Mouse (Mus musculus) gastrocnemius, adult 18-20 months (tissue): ENCODE data around the gene Gm49403. TPM values are rescaled to one million over a fixed set of nuclear protein-coding genes. Genes with fewer than 3 reads are reported as not detected.
"Not testable (repeated sequence)": the region's sequence is repeated elsewhere in the genome, so short reads cannot be mapped to it uniquely, and the experiment has no call there.

Experiments
- DNase-seq: peaks from one replicate; pipeline ENCODE4 v3.0.0; 2021; ENCODE audit warnings: low spot score
- total RNA-seq, 2 experiments: library from RNA; stranded (reverse); gene quantifications; 2 replicates each; pipeline ENCODE4 v1.2.3; 2021

Gene Gm49403
- total RNA-seq, 2 experiments from 2014 or later: not detected

DNA sequence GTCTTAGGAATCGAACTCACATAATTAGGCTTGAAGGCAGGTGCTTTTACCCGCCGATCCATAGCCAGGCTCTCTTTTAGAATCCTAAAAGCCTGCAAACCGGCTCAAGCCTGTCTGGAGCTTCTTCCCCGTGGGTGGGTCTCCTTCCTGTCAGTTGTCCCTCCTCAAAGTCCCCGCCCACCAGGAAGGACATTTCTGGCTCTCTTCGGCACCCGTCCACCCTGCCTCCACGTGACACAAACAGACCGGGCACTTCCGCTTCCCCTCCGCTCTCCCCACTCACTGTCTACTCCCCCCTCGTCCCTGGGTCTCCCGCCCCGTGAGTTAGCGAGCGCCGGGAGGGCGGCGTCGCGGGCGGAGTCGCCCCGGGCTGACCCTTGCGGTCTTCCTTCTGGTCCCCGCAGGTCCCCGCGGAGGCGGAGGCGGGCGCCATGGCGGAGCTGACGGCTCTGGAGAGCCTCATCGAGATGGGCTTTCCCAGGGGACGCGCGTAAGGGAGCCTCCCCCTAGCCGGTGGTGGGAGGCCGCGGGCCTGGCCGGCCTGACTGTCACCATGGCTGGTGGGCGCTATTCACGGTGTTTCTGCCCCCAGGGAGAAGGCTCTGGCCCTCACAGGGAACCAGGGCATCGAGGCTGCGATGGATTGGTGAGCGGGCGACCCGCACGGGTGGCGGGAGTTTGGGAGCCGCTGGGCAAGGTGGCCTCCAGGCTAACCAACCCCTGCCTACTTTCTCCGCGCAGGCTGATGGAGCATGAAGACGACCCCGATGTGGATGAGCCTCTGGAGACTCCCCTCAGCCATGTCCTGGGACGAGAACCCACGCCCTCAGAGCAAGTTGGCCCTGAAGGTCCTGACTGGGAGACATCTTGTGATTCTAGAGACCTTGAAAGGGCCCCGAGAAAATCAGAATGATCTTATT, 12.2 kb upstream of the Gm49403 start, which contains the start of gene Ubxn1:
Ubxn1 (plus strand) TSS at position 230 of the 920 bp plus-strand sequence.
- DNase-seq: peak; percentile 99

DNA sequence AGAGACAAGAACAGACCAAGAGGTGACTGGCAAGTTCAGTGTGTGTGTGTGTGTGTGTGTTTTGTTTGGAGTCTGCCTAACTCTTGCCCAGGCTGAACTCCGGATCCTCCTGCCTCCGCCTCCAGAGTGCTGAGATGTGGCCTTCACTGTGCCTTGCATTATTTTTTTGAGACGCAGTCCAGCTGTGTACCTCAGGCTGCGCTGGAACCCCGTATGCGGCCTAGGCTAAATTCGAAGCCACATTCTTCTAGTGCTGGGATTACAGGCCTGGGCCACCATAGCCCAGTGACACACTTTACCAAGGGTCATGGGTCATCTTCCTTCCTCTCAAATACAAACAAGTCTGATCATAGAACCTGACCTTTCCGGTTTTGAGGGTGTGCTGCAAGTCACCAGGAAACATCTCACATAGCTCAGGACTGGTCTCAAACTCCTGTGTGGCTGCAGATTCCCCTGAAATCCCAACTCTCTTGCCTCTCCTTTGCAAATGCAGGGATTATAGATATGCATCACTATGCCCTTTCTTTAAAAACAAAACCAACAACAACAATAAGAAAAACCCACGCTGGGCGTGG, 11.4 kb upstream of the Gm49403 start:
- no peak for DNase-seq

DNA sequence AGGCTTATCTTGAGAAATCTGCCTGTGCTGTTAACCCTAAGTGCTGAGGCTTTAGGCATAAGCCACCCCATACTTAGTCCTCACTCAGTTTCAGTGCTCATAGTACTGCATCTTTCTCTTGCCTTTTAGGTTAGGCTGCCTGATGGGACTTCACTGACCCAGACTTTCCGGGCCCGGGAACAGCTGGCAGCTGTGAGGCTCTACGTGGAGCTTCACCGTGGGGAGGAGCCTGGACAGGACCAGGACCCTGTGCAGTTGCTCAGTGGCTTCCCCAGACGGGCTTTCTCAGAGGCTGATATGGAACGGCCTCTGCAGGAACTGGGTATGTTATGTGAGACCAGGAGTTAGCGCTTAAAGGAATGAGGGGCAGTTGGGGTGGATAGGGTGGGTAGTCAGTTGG, 8.7 kb upstream of the Gm49403 start:
- no peak for DNase-seq

DNA sequence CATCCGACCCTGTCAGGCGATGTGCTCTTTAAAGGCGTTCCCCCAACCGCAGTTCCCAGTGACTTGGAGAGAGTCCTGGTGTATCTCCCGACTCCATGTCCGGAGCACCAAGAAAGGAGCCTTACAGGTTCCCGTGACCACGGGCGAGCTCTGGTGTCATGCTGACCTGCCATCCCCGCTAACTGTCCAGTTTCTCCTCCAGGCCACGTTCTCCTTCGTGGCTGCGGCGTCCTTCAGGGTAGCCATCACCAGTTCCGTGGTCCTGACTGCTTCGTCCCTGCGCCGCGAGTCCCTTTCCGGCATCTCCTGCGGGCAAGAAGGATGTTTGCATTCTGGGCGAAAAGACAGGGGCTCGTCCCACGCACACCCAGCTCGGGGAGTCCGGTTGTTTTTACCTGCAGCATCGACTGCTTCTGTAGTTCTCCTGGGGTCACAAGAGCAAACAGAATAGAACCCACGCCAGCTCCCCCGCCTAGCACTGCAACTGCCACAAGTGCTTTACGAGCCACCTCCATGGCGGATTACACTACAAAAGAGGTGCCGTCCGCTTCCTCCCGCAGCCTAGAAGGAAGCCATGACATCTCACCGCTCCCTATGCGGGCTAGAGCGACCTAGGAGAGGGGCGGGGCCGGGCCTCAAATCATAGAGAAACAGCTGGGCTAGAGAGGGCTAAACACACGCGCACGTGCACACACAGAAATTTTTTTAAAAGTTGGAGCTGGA, 3.3 kb upstream of the Gm49403 start, which contains the start of gene Uqcc3:
Uqcc3 (minus strand) TSS at position 613 of the 723 bp plus-strand sequence.
- peak; percentile 91 for DNase-seq

- DNase-seq: no peak
Measured at GRCm38 (mm10) chr19:8881034-8881392, 2.7 kb upstream of the Gm49403 start.

DNA sequence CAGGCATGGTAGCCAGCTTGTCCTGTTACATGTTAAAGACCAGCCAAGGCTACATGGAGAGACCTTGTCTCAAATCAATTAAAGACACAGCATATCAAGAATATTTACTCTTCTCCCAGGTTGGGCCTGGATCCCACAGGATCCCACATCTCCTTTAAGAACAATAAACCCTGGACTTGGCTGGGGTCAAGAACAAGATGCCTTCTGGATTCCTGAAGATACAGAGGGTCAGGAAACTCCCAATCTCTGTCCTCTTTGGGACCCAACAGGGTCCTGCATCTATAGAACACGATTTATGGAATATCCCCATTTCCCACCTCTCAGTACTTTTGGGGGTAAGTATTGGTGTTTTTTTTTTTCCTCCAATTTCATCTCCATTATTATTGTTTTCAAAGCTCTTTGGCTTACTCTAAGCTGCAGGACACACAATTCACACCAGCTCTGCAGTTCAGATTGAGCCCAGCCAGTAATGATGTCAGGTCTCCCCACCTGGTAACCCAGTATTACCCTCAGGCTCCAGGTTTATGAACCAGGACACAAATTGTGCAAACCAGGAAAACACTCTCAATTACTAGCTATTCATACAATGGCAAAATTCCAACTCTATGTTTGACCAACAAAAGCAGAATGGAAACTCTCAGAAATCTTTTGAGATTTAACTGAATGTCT, 3.3 kb downstream of the Gm49403 start:
- no peak for DNase-seq

GRCm38 (mm10) chr19:8887585-8888463, 4.1 kb downstream of the Gm49403 start:
- DNase-seq: no peak

DNA sequence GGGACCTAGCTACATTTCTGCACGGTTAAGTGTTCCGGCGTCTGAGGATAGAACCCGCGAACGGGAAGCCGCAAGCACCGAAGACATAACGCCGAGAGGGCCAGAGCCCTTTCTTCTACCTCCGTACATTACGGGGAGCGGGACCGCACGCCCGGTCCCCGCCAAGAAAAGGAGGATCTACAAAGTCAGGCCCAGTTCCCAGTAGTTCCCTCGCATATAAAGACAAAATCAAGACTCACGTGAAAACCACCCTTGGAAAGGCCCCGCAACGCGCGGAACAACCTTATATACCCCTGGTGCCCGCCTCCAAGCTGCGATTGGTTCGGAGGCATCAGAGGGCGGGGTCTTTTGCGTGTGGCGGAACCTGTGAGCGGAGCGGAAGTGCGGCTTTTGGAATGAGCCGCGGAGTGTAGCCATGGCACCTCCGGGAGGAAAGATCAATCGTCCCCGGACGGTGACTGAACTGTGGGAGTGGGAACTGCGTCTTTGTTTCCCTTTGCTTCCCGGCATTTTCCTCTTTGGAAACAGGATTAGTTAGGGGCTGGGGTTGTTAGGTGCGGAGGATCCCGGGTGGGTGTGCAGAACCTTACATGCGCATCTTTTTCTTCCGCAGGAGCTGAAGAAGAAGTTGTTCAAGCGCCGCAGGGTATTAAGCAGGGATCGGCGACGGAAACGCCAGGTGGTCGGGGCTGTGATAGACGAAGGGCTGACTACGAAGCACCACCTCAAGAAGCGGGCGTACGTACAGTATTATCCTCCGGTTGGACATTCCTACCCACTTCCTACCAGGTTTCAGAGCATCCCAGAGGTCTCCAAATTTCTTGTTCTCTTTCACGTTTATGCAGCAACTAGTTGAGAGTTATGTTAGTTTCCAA, 5.0 kb downstream of the Gm49403 start, which contains the start of the genes 1810009A15Rik and Gm49416:
1810009A15Rik (plus strand) TSS at position 343 of the 875 bp plus-strand sequence.
Gm49416 (plus strand) TSS at position 416 of the 875 bp plus-strand sequence.
- DNase-seq: peak; percentile 95

DNA sequence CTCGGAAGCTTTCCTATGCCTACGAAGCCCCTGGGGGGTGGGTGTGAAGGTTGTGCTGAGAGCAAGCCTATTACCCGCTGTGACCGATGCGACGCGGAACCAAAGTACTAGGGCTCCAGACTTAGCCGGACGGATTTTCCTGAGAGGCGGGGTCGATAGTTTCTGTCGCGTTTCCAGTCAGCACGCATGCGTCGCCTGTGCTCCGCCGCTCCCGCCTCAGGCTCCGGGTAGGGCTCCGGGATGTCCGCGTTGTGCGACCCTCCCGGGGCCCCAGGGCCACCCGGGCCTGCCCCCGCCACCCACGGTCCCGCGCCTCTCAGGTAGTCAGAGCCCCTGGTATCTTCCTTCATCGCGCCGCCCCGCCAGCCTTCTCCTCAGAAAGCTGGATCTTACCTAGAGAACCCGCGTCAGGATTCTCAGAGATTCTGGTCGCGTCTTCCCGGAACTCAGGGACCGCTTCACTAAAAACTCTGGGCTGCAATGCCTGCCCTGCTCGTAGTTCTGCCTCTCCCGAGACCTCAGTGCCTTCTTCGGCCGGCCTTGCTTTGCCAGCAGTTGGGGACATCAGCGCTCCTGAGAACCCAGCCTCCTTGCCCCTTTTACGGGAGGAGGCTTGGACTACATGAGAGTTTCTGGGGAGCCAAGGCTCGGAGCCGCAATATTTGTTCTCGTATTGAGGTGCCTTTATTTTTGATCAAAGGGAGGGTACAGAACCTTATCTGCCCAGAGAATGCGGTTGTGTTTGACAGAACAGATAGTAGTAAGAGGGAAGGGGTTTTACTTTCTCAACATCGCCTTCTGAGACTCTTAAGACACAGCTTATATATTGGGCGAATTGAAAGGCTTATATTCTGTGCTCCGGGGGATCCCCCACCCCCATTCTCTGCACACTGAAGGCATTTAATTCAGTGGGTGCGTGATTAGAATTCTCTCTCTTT, 9.4 kb downstream of the Gm49403 start, which contains the start of gene Ints5:
Ints5 (plus strand) TSS at position 177 of the 938 bp plus-strand sequence.
- DNase-seq: peak; percentile 89

- DNase-seq: no peak
Measured at GRCm38 (mm10) chr19:8895397-8895960, 11.7 kb downstream of the Gm49403 start.

GRCm38 (mm10) chr19:8896231-8896630, 12.5 kb downstream of the Gm49403 start:
- not testable (repeated sequence) for DNase-seq

DNA sequence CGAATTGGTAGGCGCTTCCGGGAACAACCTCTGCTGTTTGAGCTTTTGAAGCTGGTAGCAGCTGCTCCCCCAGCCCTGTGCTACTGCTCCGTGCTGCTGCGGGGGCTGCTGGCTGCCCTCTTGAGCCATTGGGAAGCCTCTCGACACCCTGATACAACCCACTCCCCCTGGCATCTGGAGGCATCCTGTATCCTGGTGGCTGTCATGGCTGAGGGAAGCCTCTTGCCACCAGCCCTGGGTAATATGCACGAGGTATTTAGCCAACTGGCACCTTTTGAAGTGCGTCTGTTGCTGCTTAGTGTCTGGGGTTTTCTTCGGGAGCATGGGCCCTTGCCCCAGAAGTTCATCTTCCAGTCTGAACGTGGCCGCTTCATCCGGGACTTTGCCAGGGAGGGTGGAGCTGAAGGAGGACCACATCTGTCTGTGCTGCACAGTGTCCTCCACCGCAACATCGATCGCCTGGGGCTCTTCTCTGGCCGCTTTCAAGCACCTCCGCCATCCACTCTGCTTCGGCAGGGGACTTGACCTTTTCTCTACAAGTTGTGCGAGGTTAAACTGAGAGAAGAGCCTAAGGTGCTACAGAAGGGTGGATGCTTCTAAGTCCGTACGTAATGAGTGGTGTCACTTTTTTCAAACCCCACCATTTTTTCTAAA, 13.6 kb downstream of the Gm49403 start:
- DNase-seq: peak; percentile 33

DNA sequence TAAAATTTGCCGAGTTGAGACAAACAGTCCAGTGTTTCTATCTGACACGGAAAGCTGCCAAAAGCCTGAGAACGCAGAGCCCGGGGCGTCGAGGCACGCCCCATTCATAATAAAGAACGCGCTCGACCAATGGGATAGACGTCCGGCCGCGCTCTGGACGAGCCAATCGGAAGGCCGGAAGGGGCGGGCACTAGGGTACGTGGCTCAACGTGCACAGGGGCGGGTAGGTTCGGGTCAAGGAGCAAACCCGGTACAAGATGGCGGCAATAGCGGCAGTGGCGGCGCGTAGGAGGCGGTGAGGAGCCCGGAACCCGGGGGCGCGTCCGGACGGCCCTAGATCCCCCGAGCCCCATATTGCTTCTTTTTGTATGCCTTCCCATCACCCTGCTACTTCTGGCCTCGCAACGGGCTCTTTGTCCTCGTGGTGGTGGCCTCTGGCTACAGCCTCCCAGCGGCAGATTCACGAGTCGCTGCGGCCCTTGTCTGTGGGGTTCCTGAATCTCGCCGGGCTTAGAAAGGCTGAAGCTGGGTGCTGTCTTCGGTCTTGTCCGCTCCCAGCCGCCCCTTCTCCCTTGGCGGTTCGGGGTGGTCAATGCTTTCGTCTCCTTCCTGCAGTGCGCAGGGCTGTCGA, 14.2 kb downstream of the Gm49403 start, which contains the start of gene Ganab:
Ganab (plus strand) TSS at position 207 of the 631 bp plus-strand sequence.
- peak; percentile 94 for DNase-seq

- no peak for DNase-seq
Measured at GRCm38 (mm10) chr19:8898576-8898975, 14.8 kb downstream of the Gm49403 start.

DNA sequence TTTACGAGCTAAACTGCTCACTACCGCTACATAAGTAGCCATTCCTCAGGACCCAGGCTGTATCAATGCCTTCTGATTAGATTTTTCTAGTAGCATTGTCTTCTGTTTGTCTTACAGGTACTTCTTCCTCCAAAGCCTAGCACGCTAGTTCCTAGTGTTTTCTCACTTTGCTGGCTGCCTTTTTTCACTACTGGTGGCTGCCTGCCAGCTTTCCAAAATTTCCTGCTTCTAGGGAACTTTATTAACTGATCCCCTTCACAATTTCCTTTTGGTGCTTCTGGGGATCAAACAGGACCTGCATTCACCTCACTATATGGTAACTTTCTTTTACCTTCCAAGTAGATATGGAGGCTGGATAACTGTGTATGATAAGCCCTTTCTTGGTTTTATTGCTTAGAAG, 15.3 kb downstream of the Gm49403 start:
- no peak for DNase-seq

GRCm38 (mm10) chr19:8903412-8903811, 19.7 kb downstream of the Gm49403 start:
- no peak for DNase-seq
